Mouse (Mus musculus): ENCODE results near the gene Ifi44. TPM values are rescaled to one million over a fixed set of nuclear protein-coding genes. Genes with fewer than 3 reads are reported as not detected.

The Ifi44 gene
- polyA plus RNA-seq (2015; fragmentation: Illumina TruSeq; extraction: RNeasy Lipid Tissue Mini Kit (QIAGEN cat#74804); ENCODE audit: low read depth, low replicate concordance): 1.2 TPM

GRCm38 (mm10) chr3:151749737-151750136 is at the start of gene Ifi44:
Gene Ifi44 (minus strand): TSS chr3:151749960.

Other genes starting within 250 kb of the Ifi44 start
- not detected for gene Ifi44l, start 12.9 kb upstream of the Ifi44 start, polyA plus RNA-seq (2015; fragmentation: Illumina TruSeq; extraction: RNeasy Lipid Tissue Mini Kit (QIAGEN cat#74804); ENCODE audit: low read depth, low replicate concordance)
- 2.6 TPM for gene Ptgfr, start 87.7 kb upstream of the Ifi44 start, polyA plus RNA-seq (2015; fragmentation: Illumina TruSeq; extraction: RNeasy Lipid Tissue Mini Kit (QIAGEN cat#74804); ENCODE audit: low read depth, low replicate concordance)

Data from brain, adult 10 weeks (tissue).